Comparison of ENCODE assay signal across 19 mouse cellular contexts in genomic region chr9:55215648-55216047, GRCm38 (mm10).
"Had no signal": no experiment of that assay in that cellular context is flagged by ENCODE, and none has a peak within 500 bp of the region (broad histone marks: within the 10 kb centered on the region; RNA-seq: fewer than 3 reads in every experiment).

No protein-coding gene starts in this region.

- H3K27me3 ChIP-seq: kidney, embryonic 15.5 days; limb, embryonic 12.5 days; limb, embryonic 15.5 days; liver, embryonic 13.5 days; neural tube, embryonic 12.5 days; stomach, embryonic 15.5 days had no signal

- H3K9me3 ChIP-seq: kidney, embryonic 15.5 days; limb, embryonic 12.5 days; limb, embryonic 15.5 days; liver, embryonic 13.5 days; neural tube, embryonic 12.5 days; stomach, embryonic 15.5 days had no signal

- DNase-seq: kidney, adult 8-10 months; kidney, postnatal 14 days; left cerebral cortex, postnatal 4 days; liver, embryonic 13.5 days; lung, adult 2 months; lung, postnatal 14 days; lung, postnatal 4 days; midbrain, embryonic 14.5 days; retina, postnatal 1 day; right cerebral cortex, postnatal 25 days; spleen, adult 18-20 months; thymus, adult 18-20 months; thymus, postnatal 36 days had no signal

- H3K4me3 ChIP-seq: kidney, embryonic 15.5 days; limb, embryonic 12.5 days; limb, embryonic 15.5 days; liver, embryonic 13.5 days; neural tube, embryonic 12.5 days; stomach, embryonic 15.5 days had no signal

- H3K27ac ChIP-seq: kidney, embryonic 15.5 days; limb, embryonic 12.5 days; limb, embryonic 15.5 days; liver, embryonic 13.5 days; neural tube, embryonic 12.5 days; stomach, embryonic 15.5 days had no signal

- H3K9ac ChIP-seq: kidney, embryonic 15.5 days; limb, embryonic 12.5 days; limb, embryonic 15.5 days; liver, embryonic 13.5 days; neural tube, embryonic 12.5 days; stomach, embryonic 15.5 days had no signal

- H3K4me2 ChIP-seq: kidney, embryonic 15.5 days; limb, embryonic 12.5 days; limb, embryonic 15.5 days; liver, embryonic 13.5 days; midbrain, embryonic 11.5 days; neural tube, embryonic 12.5 days; stomach, embryonic 15.5 days had no signal

- H3K4me1 ChIP-seq: limb, embryonic 12.5 days; stomach, embryonic 15.5 days had no signal
